Mouse (Mus musculus): ENCODE results near the gene Dram2. TPM values are rescaled to one million over a fixed set of nuclear protein-coding genes. Genes with fewer than 3 reads are reported as not detected.

Gene Dram2
- total RNA-seq, 4 experiments from 2014 or later: 84.7 to 105 (median 96.1) TPM

Other genes starting within 250 kb of the Dram2 start
- gene Chil6, start 141.6 kb upstream of the Dram2 start, total RNA-seq (2022): not detected
- under 1 TPM; 0.53 to 0.79 (median 0.69) TPM for gene Dennd2d, start 65.4 kb upstream of the Dram2 start, total RNA-seq (2022)
- gene Cept1, start within 50 bp of the Dram2 start, total RNA-seq (2022): 10 to 100 TPM; 15.9 to 23.5 (median 18.3) TPM
- 10 to 100 TPM in 3 of 4 experiments, 1 to 10 TPM in 1; 9.1 to 13.4 (median 12.2) TPM for gene Lrif1, start 137.2 kb downstream of the Dram2 start, total RNA-seq (2022)
- 1 to 10 TPM; 2.7 to 6.5 (median 3.6) TPM for gene Cd53, start 242.4 kb downstream of the Dram2 start, total RNA-seq (2022)